ENCODE assay signal across 40 mouse cellular contexts in genomic region chr8:95624833-95625232, GRCm38 (mm10). TPM values are rescaled to one million over a fixed set of nuclear protein-coding genes. Genes with fewer than 3 reads are reported as not detected.
"Had no signal": no experiment of that assay in that cellular context is flagged by ENCODE, and none has a peak within 500 bp of the region (broad histone marks: within the 10 kb centered on the region; RNA-seq: fewer than 3 reads in every experiment).

No protein-coding gene starts in this region.

- H3K27me3 ChIP-seq: hindbrain, embryonic 15.5 days had no signal

- ATAC-seq: hindbrain, postnatal 0 days had no signal

- H3K4me3 ChIP-seq: gastrocnemius, adult 2 months; heart, embryonic 13.5 days; heart, embryonic 15.5 days; hindbrain, embryonic 13.5 days; hindbrain, embryonic 15.5 days; kidney, embryonic 15.5 days; limb, embryonic 13.5 days; limb, embryonic 15.5 days; liver, embryonic 13.5 days had no signal

- H3K4me2 ChIP-seq: heart, embryonic 11.5 days; heart, embryonic 13.5 days; heart, embryonic 15.5 days; hindbrain, embryonic 13.5 days; hindbrain, embryonic 15.5 days; kidney, embryonic 15.5 days; limb, embryonic 13.5 days; limb, embryonic 15.5 days; liver, embryonic 11.5 days; liver, embryonic 13.5 days had no signal

- H3K27ac ChIP-seq: gastrocnemius, adult 2 months; heart, embryonic 13.5 days; heart, embryonic 15.5 days; hindbrain, embryonic 13.5 days; hindbrain, embryonic 15.5 days; hindbrain, postnatal 0 days; kidney, embryonic 15.5 days; kidney, postnatal 0 days; limb, embryonic 13.5 days; limb, embryonic 15.5 days; liver, embryonic 13.5 days had no signal

- H3K36me3 ChIP-seq: heart, embryonic 13.5 days; heart, embryonic 15.5 days; hindbrain, embryonic 13.5 days; hindbrain, embryonic 15.5 days; kidney, embryonic 15.5 days; limb, embryonic 13.5 days; limb, embryonic 15.5 days; liver, embryonic 13.5 days had no signal

- H3K4me1 ChIP-seq: heart, embryonic 13.5 days; heart, embryonic 15.5 days; hindbrain, embryonic 13.5 days; hindbrain, embryonic 15.5 days; kidney, embryonic 15.5 days; limb, embryonic 13.5 days; limb, embryonic 15.5 days; liver, embryonic 13.5 days had no signal

- DNase-seq: gastrocnemius, adult 2 months; gastrocnemius, postnatal 10 days; gastrocnemius, postnatal 25 days; heart, adult 18-20 months; heart, postnatal 14 days; heart, postnatal 36 days; kidney, adult 11 months; kidney, adult 2 months; kidney, adult 9 months; kidney, postnatal 14 days; kidney, postnatal 36 days; layer of hippocampus, postnatal 36 days; left cerebral cortex, postnatal 4 days; liver, embryonic 13.5 days had no signal

- H3K9ac ChIP-seq: heart, embryonic 13.5 days; heart, embryonic 15.5 days; hindbrain, embryonic 13.5 days; hindbrain, embryonic 15.5 days; kidney, embryonic 15.5 days; limb, embryonic 13.5 days; limb, embryonic 15.5 days; liver, embryonic 13.5 days had no signal

- H3K9me3 ChIP-seq: heart, embryonic 13.5 days; heart, embryonic 15.5 days; hindbrain, embryonic 13.5 days; hindbrain, embryonic 15.5 days; kidney, embryonic 15.5 days; limb, embryonic 13.5 days; limb, embryonic 15.5 days; liver, embryonic 13.5 days had no signal

RNA-seq across cellular contexts. Expression of gene Prss54, which starts 48.7 kb away (rescaled TPM):
- total RNA-seq: gastrocnemius, adult 2 months; gastrocnemius, postnatal 10 days; gastrocnemius, postnatal 25 days; gastrocnemius, postnatal 4 days; granulocyte monocyte progenitor cell, adult 5-6 weeks; heart, adult 18-20 months; heart, postnatal 14 days; heart, postnatal 36 days; hematopoietic stem cell, adult 5-6 weeks; hindbrain, postnatal 0 days; layer of hippocampus, adult 18-20 months; layer of hippocampus, postnatal 10 days; layer of hippocampus, postnatal 36 days; left cerebral cortex, adult 18-20 months; left cerebral cortex, adult 8-10 months; left cerebral cortex, postnatal 10 days; left cerebral cortex, postnatal 25 days; left cerebral cortex, postnatal 4 days had no signal
- polyA plus RNA-seq: heart, embryonic 11.5 days; heart, embryonic 13.5 days; heart, embryonic 15.5 days; heart, postnatal 0 days; hindbrain, embryonic 11.5 days; hindbrain, embryonic 13.5 days; hindbrain, embryonic 15.5 days; hindbrain, postnatal 0 days; intestine, embryonic 14.5 days; kidney, adult 2 months; kidney, embryonic 15.5 days; kidney, postnatal 0 days; large intestine, adult 2 months; limb, embryonic 11.5 days; limb, embryonic 13.5 days; limb, embryonic 15.5 days; liver, embryonic 11.5 days; liver, embryonic 13.5 days; liver, embryonic 16.5 days had no signal

RNA-seq across cellular contexts. Expression of gene Ndrg4, which starts 51.9 kb away (rescaled TPM):
- total RNA-seq: granulocyte monocyte progenitor cell, adult 5-6 weeks had no signal
